Mouse (Mus musculus) embryonic fibroblast, embryonic 13.5 days (primary cell): ENCODE measurements around the gene Slc25a13.

ENCODE experiments used
- CTCF ChIP-seq: IDR thresholded peaks from 2 replicates; pipeline ENCODE4 v1.5.1; 2011; ENCODE audit warnings: mild to moderate bottlenecking, control low read depth, low read length, moderate library complexity, borderline replicate concordance; ENCODE audit not compliant: insufficient read depth
- POLR2A ChIP-seq: IDR thresholded peaks from 2 replicates; pipeline ENCODE4 v1.6.1; 2011; ENCODE audit warnings: low read depth, mild to moderate bottlenecking, control low read depth, low read length, moderate library complexity

GRCm38 (mm10) chr6:6212360-6213310 lies 4.3 kb downstream of the Slc25a13 start:
- TF ChIP-seq POLR2A, result no peak
- no peak for TF ChIP-seq CTCF
